Comparison of ENCODE assay signal across 1 mouse cellular context in genomic region chr5:77349971-77350658, GRCm38 (mm10).
TF ChIP-seq lines count a peak whose summit lies in the region.

No protein-coding gene starts in this region.

TF ChIP-seq in ES-E14, 5 proteins besides CTCF, POLR2A, EP300 and RAD21 (continued from another document):
- TF ChIP-seq CHD2 (IDR thresholded peaks at IDR 0.05; ENCODE audit: low read depth, low read length) = no peak
- TF ChIP-seq MAFK (IDR thresholded peaks at IDR 0.05; ENCODE audit: insufficient read depth, low read depth, low read length) = no peak
